Mouse (Mus musculus): ENCODE measurements around the gene Tatdn3.
"Not testable (repeated sequence)": the region's sequence is repeated elsewhere in the genome, so short reads cannot be mapped to it uniquely, and the experiment has no call there.

The Tatdn3 gene

GRCm38 (mm10) chr1:191042106-191042505 is 20.6 kb downstream of the Tatdn3 start:
- in situ Hi-C loops (cut with MboI; ENCODE audit: unreplicated experiment in 2 of 2): no loop called here

- in situ Hi-C loops (cut with MboI; ENCODE audit: unreplicated experiment in 2 of 2): no loop called here
Observed at GRCm38 (mm10) chr1:191041352-191041751, 21.4 kb downstream of the Tatdn3 start.

GRCm38 (mm10) chr1:191037999-191038398 is 24.7 kb downstream of the Tatdn3 start:
- in situ Hi-C loops (cut with MboI; ENCODE audit: unreplicated experiment in 2 of 2): no loop called here

GRCm38 (mm10) chr1:191036554-191037334 is 26.0 kb downstream of the Tatdn3 start, which contains the start of gene Spata45:
Spata45 (plus strand) TSS chr1:191036639.
- in situ Hi-C loops (cut with MboI; ENCODE audit: unreplicated experiment in 2 of 2): no loop called here

- in situ Hi-C loops (cut with MboI; ENCODE audit: unreplicated experiment in 2 of 2): no loop called here
Observed at GRCm38 (mm10) chr1:191035649-191036048, 27.1 kb downstream of the Tatdn3 start.

GRCm38 (mm10) chr1:191030922-191031425 is 31.8 kb downstream of the Tatdn3 start:
- in situ Hi-C loops (cut with MboI; ENCODE audit: unreplicated experiment in 2 of 2): not testable (repeated sequence)

- in situ Hi-C loops (cut with MboI; ENCODE audit: unreplicated experiment in 2 of 2): no loop called here
Observed at GRCm38 (mm10) chr1:191030182-191030581, 32.5 kb downstream of the Tatdn3 start.

- in situ Hi-C loops (cut with MboI; ENCODE audit: unreplicated experiment in 2 of 2): loop anchor here in 1 of 2 experiments (5.0 kb wide), 1 partner anchor 36 kb away; the partner anchor contains the start of genes Nsl1 and Tatdn3
Observed at GRCm38 (mm10) chr1:191026021-191026713, 36.6 kb downstream of the Tatdn3 start, which contains the start of gene Flvcr1. Flvcr1 (minus strand) TSS chr1:191026158.

- in situ Hi-C loops (cut with MboI; ENCODE audit: unreplicated experiment in 2 of 2): loop anchor here in 1 of 2 experiments (5.0 kb wide), 1 partner anchor 37 kb away; the partner anchor contains the start of genes Nsl1 and Tatdn3
Observed at GRCm38 (mm10) chr1:191025016-191026012, 37.4 kb downstream of the Tatdn3 start.

- in situ Hi-C loops (cut with MboI; ENCODE audit: unreplicated experiment in 2 of 2): not testable (repeated sequence)
Observed at GRCm38 (mm10) chr1:191023806-191024205, 38.9 kb downstream of the Tatdn3 start.

GRCm38 (mm10) chr1:191023140-191023539 is 39.6 kb downstream of the Tatdn3 start:
- in situ Hi-C loops (cut with MboI; ENCODE audit: unreplicated experiment in 2 of 2): no loop called here

- in situ Hi-C loops (cut with MboI; ENCODE audit: unreplicated experiment in 2 of 2): no loop called here
Observed at GRCm38 (mm10) chr1:191021016-191021415, 41.7 kb downstream of the Tatdn3 start.

GRCm38 (mm10) chr1:191020217-191020924 is 42.4 kb downstream of the Tatdn3 start:
- in situ Hi-C loops (cut with MboI; ENCODE audit: unreplicated experiment in 2 of 2): no loop called here

- in situ Hi-C loops (cut with MboI; ENCODE audit: unreplicated experiment in 2 of 2): no loop called here
Observed at GRCm38 (mm10) chr1:191019803-191020202, 42.9 kb downstream of the Tatdn3 start.

GRCm38 (mm10) chr1:191014271-191014670 is 48.5 kb downstream of the Tatdn3 start:
- in situ Hi-C loops (cut with MboI; ENCODE audit: unreplicated experiment in 2 of 2): no loop called here

- in situ Hi-C loops (cut with MboI; ENCODE audit: unreplicated experiment in 2 of 2): loop anchor here in 1 of 2 experiments (5.0 kb wide), 1 partner anchor 119 kb away; no protein-coding TSS in a partner anchor
Observed at GRCm38 (mm10) chr1:191008707-191009106, 54.0 kb downstream of the Tatdn3 start.

GRCm38 (mm10) chr1:191002201-191002600 is 60.5 kb downstream of the Tatdn3 start:
- in situ Hi-C loops (cut with MboI; ENCODE audit: unreplicated experiment in 2 of 2): no loop called here

- in situ Hi-C loops (cut with MboI; ENCODE audit: unreplicated experiment in 2 of 2): no loop called here
Observed at GRCm38 (mm10) chr1:191000686-191001085, 62.0 kb downstream of the Tatdn3 start.

GRCm38 (mm10) chr1:190998027-190998426 is 64.7 kb downstream of the Tatdn3 start:
- in situ Hi-C loops (cut with MboI; ENCODE audit: unreplicated experiment in 2 of 2): no loop called here

All from v-Abl transformed pro-B cells (cell line).